Mouse (Mus musculus): ENCODE results near the gene Slain1.

DNA sequence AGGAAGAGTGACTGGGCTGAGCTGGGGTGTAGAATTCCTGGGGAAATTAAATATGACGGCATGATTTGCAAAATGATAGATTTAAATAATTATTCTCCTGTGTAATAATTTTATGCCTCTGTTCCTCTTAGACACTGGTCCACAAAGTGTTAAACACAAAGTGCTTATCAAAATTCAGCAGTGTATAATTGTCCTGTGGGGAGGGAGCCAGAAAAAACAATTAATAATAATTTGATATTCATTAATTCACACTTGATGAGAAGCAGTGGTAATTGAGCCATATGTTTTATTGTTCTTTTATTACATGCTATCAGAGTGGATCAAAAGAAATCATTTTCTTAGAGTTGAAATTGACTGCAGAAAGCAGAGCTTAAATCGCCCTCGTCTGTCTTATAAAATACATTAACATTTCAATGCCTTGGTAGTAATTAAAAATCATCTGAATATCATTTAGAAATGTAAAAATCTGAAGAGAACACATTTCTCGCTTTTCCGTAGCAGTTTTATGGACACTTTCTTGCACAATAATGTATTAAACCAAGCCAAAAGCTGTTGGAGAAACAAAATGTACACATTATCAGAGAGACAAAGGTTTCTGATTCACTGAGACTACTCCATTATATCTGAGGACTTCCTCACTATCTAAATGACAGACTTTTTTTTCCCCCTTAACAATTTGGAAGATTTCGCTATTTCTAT lies 36.3 kb upstream of the Slain1 start:
- TF ChIP-seq POLR2A (IDR thresholded peaks at IDR 0.05; ENCODE audit: borderline replicate concordance, extremely low read depth, low read depth, low read length) (no peak), CTCF (IDR thresholded peaks at IDR 0.05; ENCODE audit: insufficient read depth, low read length) (no peak)

Measured in lung, adult 2 months (tissue).